Mouse (Mus musculus) lung, postnatal 0 days (tissue): Measurements from ENCODE around the gene Bnc2.

Source experiments
- CTCF ChIP-seq: IDR thresholded peaks from 2 replicates; pipeline ENCODE4 v1.5.1; 2016; ENCODE audit warnings: antibody characterized with exemption, mild to moderate bottlenecking
- EP300 ChIP-seq: IDR thresholded peaks from 2 replicates; pipeline ENCODE4 v1.6.1; 2016; ENCODE audit warnings: antibody characterized with exemption, mild to moderate bottlenecking, control low read depth

GRCm38 (mm10) chr4:84685009-84685408 is 9.9 kb upstream of the Bnc2 start:
- TF ChIP-seq CTCF (no peak), EP300 (no peak)
